1 mouse cellular context compared by ENCODE assay signal in the genomic region with DNA sequence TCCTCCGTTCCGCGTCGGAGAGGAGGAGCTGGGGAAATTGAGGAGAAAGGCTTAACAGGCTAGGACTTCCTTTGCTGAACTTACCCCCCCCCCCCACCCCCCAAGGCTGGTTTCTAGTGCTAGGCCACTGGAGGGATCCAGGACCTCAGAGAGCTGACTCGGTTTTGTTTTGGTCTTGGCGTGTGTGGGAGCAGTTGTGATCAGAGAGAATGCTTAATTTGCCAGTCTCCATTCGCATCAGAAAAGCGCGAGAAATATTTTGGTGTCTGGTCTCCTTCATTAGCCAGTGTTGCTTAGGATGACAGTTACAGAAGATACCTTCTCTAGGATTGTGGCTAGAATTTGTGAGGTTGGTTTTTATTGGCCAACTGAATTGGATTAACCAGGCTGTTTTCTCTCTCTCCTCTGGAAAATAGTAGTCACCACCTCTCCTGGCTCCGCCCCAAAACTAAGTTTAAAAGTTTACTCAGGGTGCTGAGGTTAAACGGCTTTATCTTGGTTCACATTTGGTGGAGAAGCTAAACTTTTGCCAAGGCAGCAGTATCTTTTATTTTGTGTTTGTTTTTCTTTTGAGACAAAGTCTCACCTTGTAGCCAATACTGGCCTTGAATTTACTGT.
TF ChIP-seq lines count a peak whose summit lies in the region.

No protein-coding gene starts in this region.

TF ChIP-seq in C2C12, 6 proteins besides CTCF, POLR2A, EP300 and RAD21:
- TF ChIP-seq MAX (IDR thresholded peaks at IDR 0.05) = no peak
- TF ChIP-seq CEBPB (IDR thresholded peaks at IDR 0.05; ENCODE audit: low read depth) = no peak
- no peak for TF ChIP-seq FOSL1 (IDR thresholded peaks at IDR 0.05; ENCODE audit: insufficient read depth, low read length, poor library complexity, severe bottlenecking)
- TF ChIP-seq MYOD1 (IDR thresholded peaks at IDR 0.05; ENCODE audit: control insufficient read depth, insufficient read length, low read depth) = no peak
- TF ChIP-seq MYOG (IDR thresholded peaks at IDR 0.05; ENCODE audit: control insufficient read depth, extremely low read depth, insufficient read length) = no peak
- no peak for TF ChIP-seq USF1 (IDR thresholded peaks at IDR 0.05; ENCODE audit: low read depth)
